Mouse (Mus musculus) erythroblast, embryonic 14.5 days (primary cell): ENCODE results near the gene Vipr2.

Experiments
- GATA1 ChIP-seq: IDR thresholded peaks from 2 replicates; pipeline ENCODE4 v1.6.1; 2012; ENCODE audit warnings: low read length, inconsistent platforms, mixed read lengths
- TAL1 ChIP-seq: IDR thresholded peaks from 3 replicates; pipeline ENCODE4 v1.6.1; 2012; ENCODE audit warnings: low read length, inconsistent platforms, mixed read lengths

- TF ChIP-seq GATA1 (no peak), TAL1 (no peak)
Measured at GRCm38 (mm10) chr12:116115781-116116180, 38.3 kb downstream of the Vipr2 start.
